Mouse (Mus musculus) stomach, postnatal 0 days (tissue): ENCODE results near the gene Rtn4ip1.

Experiments used
- CTCF ChIP-seq: IDR thresholded peaks from 2 replicates; pipeline ENCODE4 v1.5.1; 2016; ENCODE audit warnings: antibody characterized with exemption, low read depth, mild to moderate bottlenecking, moderate library complexity
- EP300 ChIP-seq: optimal IDR thresholded peaks from 2 replicates; pipeline ENCODE3; 2016; ENCODE audit warnings: antibody characterized with exemption

DNA sequence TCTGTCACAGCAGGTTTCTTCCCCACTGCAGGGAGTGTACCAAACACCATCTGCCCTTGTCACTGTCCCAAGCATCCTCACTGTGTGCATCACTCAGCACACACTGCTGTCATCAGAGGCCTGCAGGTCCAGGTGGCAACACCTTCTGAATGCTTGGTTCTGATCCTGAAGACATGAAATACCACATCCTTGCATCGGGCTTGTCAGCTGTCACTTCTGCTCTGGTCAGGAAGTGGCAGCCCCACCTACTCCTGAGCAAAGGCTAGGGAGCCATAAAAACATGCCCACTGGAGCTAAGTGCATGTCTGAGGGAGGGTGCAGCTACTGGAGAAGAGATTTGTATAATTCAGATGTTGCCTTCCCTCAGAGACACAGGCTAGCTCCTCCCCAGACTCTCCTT, 78.5 kb downstream of the Rtn4ip1 start:
- TF ChIP-seq CTCF (no peak), EP300 (no peak)
